ENCODE assay signal across 9 mouse cellular contexts in genomic region chr9:52050361-52050760, GRCm38 (mm10). TPM values are rescaled to one million over a fixed set of nuclear protein-coding genes. Genes with fewer than 3 reads are reported as not detected.
DNase-seq lines count a peak whose midpoint lies in the region; ATAC-seq and TF ChIP-seq lines count a peak whose summit lies in the region.
"Had no signal": no experiment of that assay in that cellular context is flagged by ENCODE, and none has a peak within 500 bp of the region (broad histone marks: within the 10 kb centered on the region; RNA-seq: fewer than 3 reads in every experiment).

No protein-coding gene starts in this region.

- TF ChIP-seq CTCF in MEL (IDR thresholded peaks at IDR 0.05 in 2 of 3, conservative IDR thresholded peaks at IDR 0.05 in 1 of 3; ENCODE audit: control insufficient read depth in 1 of 3, insufficient read depth in 1 of 3, low read depth in 2 of 3, low read length in 3 of 3, poor library complexity in 1 of 3, severe bottlenecking in 1 of 3) = no peak

- no peak for TF ChIP-seq EP300 in MEL (IDR thresholded peaks at IDR 0.05; ENCODE audit: low read depth in 1 of 2, low read length in 2 of 2)

- H3K4me3 ChIP-seq in heart, embryonic 14.5 days (ENCODE audit: control insufficient read depth in 1 of 2, insufficient read depth in 1 of 2, low read depth in 1 of 2, low read length in 2 of 2) = peak overlapping the region; percentile 15 to 99; a peak in 3 of 4 replicates
- peak overlapping the region; percentile 30 to 100; a peak in 3 of 4 replicates for H3K4me3 ChIP-seq in MEL (ENCODE audit: control insufficient read depth in 1 of 2, insufficient read depth in 1 of 2, low read depth in 2 of 2, low read length in 2 of 2)
- H3K4me3 ChIP-seq in hindbrain, embryonic 10.5 days = peak overlapping the region; percentile 97
- peak overlapping the region; percentile 93 for H3K4me3 ChIP-seq in liver, embryonic 15.5 days (replicated peaks)

- no peaks in the 10 kb centered on the region for H3K36me3 ChIP-seq in heart, embryonic 14.5 days (ENCODE audit: control insufficient read depth, insufficient read depth, low read length)
- peaks cover 10 to 38% of the 10 kb centered on the region in 2 experiments for H3K36me3 ChIP-seq in MEL (ENCODE audit: control insufficient read depth in 1 of 2, insufficient read depth in 2 of 2, low read length in 2 of 2)
- no peaks in the 10 kb centered on the region for H3K36me3 ChIP-seq in hindbrain, embryonic 10.5 days
- H3K36me3 ChIP-seq in liver, embryonic 15.5 days (replicated peaks) = no peaks in the 10 kb centered on the region

- WGBS in heart, embryonic 14.5 days = 3% methylated on average over 2 of the region's 2 CpGs
- 45% methylated on average over 2 of the region's 2 CpGs for WGBS in hindbrain, embryonic 10.5 days
- WGBS in liver, embryonic 15.5 days (ENCODE audit: insufficient replicate concordance) = 35% methylated on average over 2 of the region's 2 CpGs

- ATAC-seq in heart, embryonic 14.5 days (ENCODE audit: insufficient number of reproducible peaks, insufficient read depth, low FRiP score, low read depth) = no peak
- ATAC-seq in liver, embryonic 15.5 days (ENCODE audit: insufficient read depth) = no peak

- peak overlapping the region; percentile 99 for H3K9ac ChIP-seq in heart, embryonic 14.5 days (ENCODE audit: low read length)
- peak overlapping the region; percentile 100 for H3K9ac ChIP-seq in MEL (ENCODE audit: control insufficient read depth, low read depth, low read length, poor library complexity, severe bottlenecking)
- H3K9ac ChIP-seq in liver, embryonic 15.5 days = no peak overlapping the region

- H3K9me3 ChIP-seq in heart, embryonic 14.5 days (ENCODE audit: control insufficient read depth, low read length) = no peaks in the 10 kb centered on the region
- H3K9me3 ChIP-seq in MEL (replicated peaks; ENCODE audit: insufficient read depth, low read length) = no peaks in the 10 kb centered on the region
- H3K9me3 ChIP-seq in hindbrain, embryonic 10.5 days = no peaks in the 10 kb centered on the region
- no peaks in the 10 kb centered on the region for H3K9me3 ChIP-seq in liver, embryonic 15.5 days (replicated peaks)

- DNase-seq in heart, adult 9 months (ENCODE audit: low spot score in 2 of 2) = no peak
- DNase-seq in MEL (ENCODE audit: low read depth, low spot score) = no peak
- no peak for DNase-seq in hindbrain, embryonic 10.5 days (ENCODE audit: low spot score)
- DNase-seq in right cerebral cortex, adult 18-20 months = no peak
- DNase-seq in spleen, postnatal 10 days (ENCODE audit: low spot score in 2 of 2) = no peak
- DNase-seq in layer of hippocampus, adult 18-20 months (ENCODE audit: low spot score in 2 of 2) = no peak
- DNase-seq: right cerebral cortex, postnatal 25 days had no signal

- TF ChIP-seq POLR2A in MEL (IDR thresholded peaks at IDR 0.05; ENCODE audit: control insufficient read depth in 1 of 2, insufficient read depth in 1 of 2, low read depth in 1 of 2, low read length in 2 of 2, poor library complexity in 1 of 2) = no peak

- H3K27ac ChIP-seq in heart, embryonic 14.5 days (replicated peaks in 1 of 2; ENCODE audit: control insufficient read depth in 1 of 2, insufficient read depth in 1 of 2, low read depth in 2 of 2, low read length in 2 of 2) = peak overlapping the region in 1 of 2 experiments; percentile 55; a peak in 2 of 4 replicates
- H3K27ac ChIP-seq in MEL (ENCODE audit: control insufficient read depth, low read depth, low read length) = no peak overlapping the region
- H3K27ac ChIP-seq in hindbrain, embryonic 10.5 days = no peak overlapping the region
- H3K27ac ChIP-seq in liver, embryonic 15.5 days (replicated peaks) = no peak overlapping the region

- no peak for TF ChIP-seq RAD21 in MEL (IDR thresholded peaks at IDR 0.05; ENCODE audit: low read depth, low read length)

- H3K27me3 ChIP-seq in heart, embryonic 14.5 days (ENCODE audit: control insufficient read depth, insufficient read depth, low read length) = no peaks in the 10 kb centered on the region
- no peaks in the 10 kb centered on the region for H3K27me3 ChIP-seq in MEL (ENCODE audit: control insufficient read depth in 1 of 2, insufficient read depth in 2 of 2, low read length in 2 of 2)
- H3K27me3 ChIP-seq in hindbrain, embryonic 10.5 days (ENCODE audit: insufficient read depth, poor library complexity, severe bottlenecking) = no peaks in the 10 kb centered on the region
- H3K27me3 ChIP-seq in liver, embryonic 15.5 days = no peaks in the 10 kb centered on the region

- H3K79me2 ChIP-seq in MEL (ENCODE audit: control insufficient read depth, insufficient read depth, low read length, poor library complexity) = peaks cover 58% of the 10 kb centered on the region

- peaks cover 0 to 35% of the 10 kb centered on the region in 2 experiments; a peak in 3 of 4 replicates for H3K4me1 ChIP-seq in heart, embryonic 14.5 days (ENCODE audit: control insufficient read depth in 2 of 2, insufficient read depth in 2 of 2, low read length in 2 of 2)
- peaks cover 15 to 35% of the 10 kb centered on the region in 2 experiments for H3K4me1 ChIP-seq in MEL (ENCODE audit: control insufficient read depth in 1 of 2, insufficient read depth in 2 of 2, low read length in 2 of 2)
- peaks cover 36% of the 10 kb centered on the region for H3K4me1 ChIP-seq in hindbrain, embryonic 10.5 days (replicated peaks)
- peaks cover 42% of the 10 kb centered on the region for H3K4me1 ChIP-seq in liver, embryonic 15.5 days (replicated peaks)

- peak overlapping the region; percentile 81 for H3K4me2 ChIP-seq in heart, embryonic 14.5 days (ENCODE audit: low read length)
- peak overlapping the region; percentile 90 for H3K4me2 ChIP-seq in liver, embryonic 15.5 days

TF ChIP-seq in MEL, 35 proteins besides CTCF, POLR2A, EP300 and RAD21:
- TF ChIP-seq MAFK (IDR thresholded peaks at IDR 0.05; ENCODE audit: borderline replicate concordance, low read depth, low read length) = no peak
- TF ChIP-seq TCF12 (IDR thresholded peaks at IDR 0.05; ENCODE audit: low read depth, low read length) = no peak
- TF ChIP-seq POLR2AphosphoS2 (IDR thresholded peaks at IDR 0.05; ENCODE audit: low read length) = no peak
- TF ChIP-seq USF2 (IDR thresholded peaks at IDR 0.05; ENCODE audit: borderline replicate concordance in 1 of 2, insufficient read depth in 1 of 2, low read depth in 1 of 2, low read length in 2 of 2) = no peak
- no peak for TF ChIP-seq MEF2A (IDR thresholded peaks at IDR 0.05; ENCODE audit: extremely low read depth, insufficient replicate concordance, low read depth, low read length, poor library complexity, severe bottlenecking)
- TF ChIP-seq ETS1 (IDR thresholded peaks at IDR 0.05; ENCODE audit: low read depth, low read length) = no peak
- no peak for TF ChIP-seq TBP (IDR thresholded peaks at IDR 0.05; ENCODE audit: low read depth, low read length)
- no peak for TF ChIP-seq KAT2A (conservative IDR thresholded peaks at IDR 0.05; ENCODE audit: low read depth, low read length)
- no peak for TF ChIP-seq HCFC1 (IDR thresholded peaks at IDR 0.05; ENCODE audit: low read depth, low read length)
- TF ChIP-seq E2F4 (IDR thresholded peaks at IDR 0.05; ENCODE audit: borderline replicate concordance, low read depth, low read length) = no peak
- TF ChIP-seq GABPA (IDR thresholded peaks at IDR 0.05; ENCODE audit: low read depth, low read length) = no peak
- TF ChIP-seq BHLHE40 (IDR thresholded peaks at IDR 0.05; ENCODE audit: borderline replicate concordance, low read depth, low read length) = no peak
- no peak for TF ChIP-seq JUND (IDR thresholded peaks at IDR 0.05; ENCODE audit: low read depth, low read length)
- no peak for TF ChIP-seq ELF1 (IDR thresholded peaks at IDR 0.05; ENCODE audit: low read depth, low read length)
- no peak for TF ChIP-seq ZMIZ1 (IDR thresholded peaks at IDR 0.05; ENCODE audit: low read depth, low read length)
- no peak for TF ChIP-seq TAL1 (IDR thresholded peaks at IDR 0.05; ENCODE audit: low read length)
- no peak for TF ChIP-seq MYB (IDR thresholded peaks at IDR 0.05; ENCODE audit: low read depth, low read length)
- no peak for TF ChIP-seq UBTF (IDR thresholded peaks at IDR 0.05; ENCODE audit: borderline replicate concordance, insufficient read depth, low read depth, low read length)
- no peak for TF ChIP-seq MAZ (IDR thresholded peaks at IDR 0.05; ENCODE audit: low read depth, low read length)

RNA-seq across cellular contexts. Expression of gene Rdx, which starts 3.4 kb away (rescaled TPM):
- polyA plus RNA-seq in heart, embryonic 14.5 days (2014; fragmentation: Nextera tagmentation; extraction: Ambion mirVana) = 141 and 143 TPM in 2 replicates
- 109 and 118 TPM in 2 replicates for total RNA-seq in MEL (2012; rRNA removed)
- polyA plus RNA-seq in MEL (2012; ENCODE audit: insufficient read depth in 1 of 2, insufficient read length in 2 of 2, low read depth in 1 of 2, low replicate concordance in 2 of 2, missing spikeins in 1 of 2) = 100 to 1,000 TPM; 103 to 152 TPM
- 128 and 160 TPM in 2 replicates for polyA plus RNA-seq in hindbrain, embryonic 10.5 days (2016; fragmentation: Nextera tagmentation; extraction: Ambion mirVana)
- 51.1 and 55.3 TPM in 2 replicates for polyA plus RNA-seq in liver, embryonic 15.5 days (2015; fragmentation: Nextera tagmentation; extraction: Ambion mirVana)
- total RNA-seq in layer of hippocampus, adult 18-20 months (2021) = 10 to 100 TPM; 48.9 to 49.3 TPM
